Mouse (Mus musculus) stomach, postnatal 0 days (tissue): ENCODE data around the gene Dzank1. TPM values are rescaled to one million over a fixed set of nuclear protein-coding genes. Genes with fewer than 3 reads are reported as not detected.

Experiments
- ATAC-seq: fragments of 200-750 bp; cut with Nextera tagmentation; 2 replicates; pipeline ENCODE4 v1.8.0; 2017; ENCODE audit not compliant: low FRiP score, low TSS enrichment
- DNase-seq: peaks from one replicate; pipeline ENCODE4 v3.0.0-alpha.2; 2016; ENCODE audit warnings: low spot score
- H3K27ac ChIP-seq: fragments of 300-500 bp; sonication (generic); replicated peaks from 2 replicates; pipeline ENCODE4 v1.5.1; 2014; ENCODE audit warnings: mild to moderate bottlenecking, control low read depth
- H3K27me3 ChIP-seq: fragments of 300-500 bp; sonication (generic); 2 replicates; pipeline ENCODE4 v1.6.1; 2014; ENCODE audit warnings: low read length; ENCODE audit not compliant: control insufficient read depth, insufficient read depth
- H3K36me3 ChIP-seq: fragments of 300-500 bp; sonication (generic); 2 replicates; pipeline ENCODE4 v1.6.1; 2014; ENCODE audit warnings: low read length, mixed read lengths; ENCODE audit not compliant: control insufficient read depth, insufficient read depth
- H3K4me1 ChIP-seq: fragments of 300-500 bp; sonication (generic); replicated peaks from 2 replicates; pipeline ENCODE4 v1.6.1; 2014; ENCODE audit warnings: antibody characterized with exemption; ENCODE audit not compliant: control insufficient read depth, insufficient read depth
- H3K4me2 ChIP-seq: fragments of 300-500 bp; sonication (generic); replicated peaks from 2 replicates; pipeline ENCODE4 v1.6.1; 2014; ENCODE audit warnings: low read depth, mild to moderate bottlenecking, control low read depth, moderate library complexity
- H3K4me3 ChIP-seq: fragments of 300-500 bp; sonication (generic); 2 replicates; pipeline ENCODE4 v1.5.1; 2014; ENCODE audit warnings: low read depth, low read length, control low read depth
- H3K9ac ChIP-seq: fragments of 300-500 bp; sonication (generic); 2 replicates; pipeline ENCODE4 v1.6.1; 2014; ENCODE audit warnings: mild to moderate bottlenecking, low read length, control low read depth, mixed read lengths
- H3K9me3 ChIP-seq: fragments of 300-500 bp; sonication (generic); 2 replicates; pipeline ENCODE4 v1.6.1; 2016; ENCODE audit warnings: low read length; ENCODE audit not compliant: control insufficient read depth
- CTCF ChIP-seq: IDR thresholded peaks from 2 replicates; pipeline ENCODE4 v1.5.1; 2016; ENCODE audit warnings: antibody characterized with exemption, low read depth, mild to moderate bottlenecking, moderate library complexity
- EP300 ChIP-seq: optimal IDR thresholded peaks from 2 replicates; pipeline ENCODE3; 2016; ENCODE audit warnings: antibody characterized with exemption
- WGBS: fragments of 180-500 bp; shearing (Covaris S2); extraction: QIAGEN DNeasy Blood & Tissue Kit; methylation state at CpG from one replicate; pipeline ENCODE4 v1.1.7; 2014; 5-methylcytosine and 5-hydroxymethylcytosine counted together
- polyA plus RNA-seq: library from polyadenylated mRNA; unstranded; fragments of >200 nt; fragmentation: Nextera tagmentation; extraction: Ambion mirVana; gene quantifications from 2 replicates; pipeline ENCODE4 v1.2.1, GENCODE M21; 2015

Dzank1 gene
- polyA plus RNA-seq, 1 experiment from 2014 or later = 0.51 TPM

DNA sequence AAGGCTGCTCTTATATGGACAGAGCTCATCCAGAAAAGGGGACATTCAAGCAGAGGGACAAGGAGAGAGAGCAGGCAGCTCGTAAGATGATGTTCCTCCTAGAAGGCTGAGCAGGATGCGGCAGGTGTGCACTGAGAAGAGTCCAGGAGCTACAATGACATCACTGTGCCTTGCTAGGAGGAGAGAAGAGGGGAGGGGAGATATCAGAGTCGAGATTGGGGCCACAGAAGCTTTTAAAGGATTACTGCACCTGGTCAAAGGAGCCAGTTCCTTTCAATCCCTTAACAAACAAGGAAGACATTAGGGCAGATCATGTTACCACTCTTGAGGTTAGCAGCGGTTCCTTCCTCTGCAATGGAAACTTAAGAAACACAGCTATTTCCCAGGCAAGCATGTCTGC lies 20.3 kb upstream of the Dzank1 start:
- no peak overlapping the region for H3K9ac ChIP-seq
- DNase-seq (no peak), ATAC-seq (no peak)
- H3K4me3 ChIP-seq = no peak overlapping the region
- H3K4me1 ChIP-seq = no peaks in the 10 kb centered on the region
- TF ChIP-seq CTCF = no peak
- TF ChIP-seq EP300 = no peak
- no peaks in the 10 kb centered on the region for H3K9me3 ChIP-seq
- WGBS = 62% methylated on average over 4 of the region's 4 CpGs
- H3K27me3 ChIP-seq = no peaks in the 10 kb centered on the region
- no peaks in the 10 kb centered on the region for H3K36me3 ChIP-seq
- H3K27ac ChIP-seq = no peak overlapping the region
- no peak overlapping the region for H3K4me2 ChIP-seq

DNA sequence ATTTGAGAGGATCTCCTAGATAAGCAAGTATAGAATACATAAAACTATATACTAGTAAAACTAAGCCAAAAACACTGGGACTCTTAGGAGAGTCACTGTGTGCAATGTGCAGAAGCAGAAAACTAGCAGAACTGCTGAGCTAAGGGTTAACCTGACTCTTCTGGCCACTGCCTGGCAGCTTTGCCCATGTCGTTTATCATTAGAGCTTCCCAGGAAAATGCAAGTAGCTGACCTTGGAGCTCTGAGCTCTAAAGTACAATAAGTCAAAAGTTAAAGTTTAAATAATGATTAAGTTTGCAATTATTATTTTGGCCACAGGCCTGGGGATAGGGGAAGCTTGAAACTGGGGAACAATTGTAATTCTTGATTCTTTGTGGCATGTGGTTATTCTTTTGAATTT lies 18.3 kb upstream of the Dzank1 start:
- TF ChIP-seq EP300 (no peak), CTCF (no peak)
- no peaks in the 10 kb centered on the region for H3K4me1 ChIP-seq
- 20% methylated on average over 1 of the region's 1 CpGs for whole genome bisulfite sequencing
- H3K4me2 ChIP-seq = no peak overlapping the region
- no peaks in the 10 kb centered on the region for H3K36me3 ChIP-seq
- DNase-seq (no peak), ATAC-seq (no peak)
- H3K27me3 ChIP-seq = no peaks in the 10 kb centered on the region
- H3K9ac ChIP-seq = no peak overlapping the region
- H3K9me3 ChIP-seq = no peaks in the 10 kb centered on the region
- no peak overlapping the region for H3K4me3 ChIP-seq
- H3K27ac ChIP-seq = no peak overlapping the region

DNA sequence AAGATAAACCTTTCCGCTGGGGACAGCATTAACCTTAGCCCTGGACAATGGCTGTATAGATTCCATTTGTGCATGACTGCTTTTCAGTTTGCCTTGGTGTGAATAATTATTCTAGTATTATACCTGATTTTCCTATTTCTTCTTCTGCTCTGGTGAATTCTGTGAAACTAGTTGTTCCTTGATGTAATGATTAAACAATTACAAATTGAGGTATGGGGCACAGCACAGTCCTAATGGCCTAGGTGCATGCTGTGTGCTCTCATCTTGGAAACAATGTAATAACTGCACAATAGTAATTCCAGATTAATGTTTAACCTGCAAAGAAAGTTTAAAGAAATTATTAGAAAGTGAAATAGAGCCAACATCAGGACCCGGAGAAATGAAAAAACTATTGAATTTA lies 17.8 kb upstream of the Dzank1 start:
- DNase-seq = no peak
- Histone ChIP-seq H3K4me1 (no peaks in the 10 kb centered on the region), H3K9me3 (no peaks in the 10 kb centered on the region), H3K9ac (no peak overlapping the region), H3K4me2 (no peak overlapping the region), H3K27me3 (no peaks in the 10 kb centered on the region), H3K36me3 (no peaks in the 10 kb centered on the region), H3K4me3 (no peak overlapping the region), H3K27ac (no peak overlapping the region)
- no peak for TF ChIP-seq EP300
- TF ChIP-seq CTCF = no peak
- no peak for ATAC-seq
- 69% methylated on average over 2 of the region's 2 CpGs for WGBS

DNA sequence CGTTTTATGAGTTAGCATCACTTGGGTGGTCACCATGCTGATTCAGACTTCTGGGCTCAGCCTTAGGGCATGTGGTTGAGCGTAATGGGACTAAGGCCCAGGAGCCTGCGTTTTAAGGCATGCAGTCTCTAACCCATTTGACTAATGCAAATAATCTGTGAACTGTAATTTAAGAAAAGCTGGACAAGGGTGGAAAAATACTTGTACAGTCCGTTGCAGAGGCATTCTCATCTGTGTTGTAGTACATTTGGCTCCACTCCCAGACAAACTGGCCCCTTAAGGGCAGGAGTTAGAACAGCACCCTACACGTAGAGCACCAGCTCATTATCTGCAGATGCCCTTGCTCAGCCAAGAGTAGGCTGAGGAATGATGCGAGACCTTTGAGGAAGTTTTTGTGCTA lies 17.4 kb upstream of the Dzank1 start:
- H3K36me3 ChIP-seq = no peaks in the 10 kb centered on the region
- no peak overlapping the region for H3K4me2 ChIP-seq
- H3K9ac ChIP-seq = no peak overlapping the region
- DNase-seq (no peak), ATAC-seq (peak; percentile 56; the same call in 1 of the 2 replicates)
- no peaks in the 10 kb centered on the region for H3K9me3 ChIP-seq
- no peaks in the 10 kb centered on the region for H3K4me1 ChIP-seq
- no peak for TF ChIP-seq CTCF
- no peak for TF ChIP-seq EP300
- no peaks in the 10 kb centered on the region for H3K27me3 ChIP-seq
- WGBS = 54% methylated on average over 6 of the region's 6 CpGs
- no peak overlapping the region for H3K4me3 ChIP-seq
- no peak overlapping the region for H3K27ac ChIP-seq

DNA sequence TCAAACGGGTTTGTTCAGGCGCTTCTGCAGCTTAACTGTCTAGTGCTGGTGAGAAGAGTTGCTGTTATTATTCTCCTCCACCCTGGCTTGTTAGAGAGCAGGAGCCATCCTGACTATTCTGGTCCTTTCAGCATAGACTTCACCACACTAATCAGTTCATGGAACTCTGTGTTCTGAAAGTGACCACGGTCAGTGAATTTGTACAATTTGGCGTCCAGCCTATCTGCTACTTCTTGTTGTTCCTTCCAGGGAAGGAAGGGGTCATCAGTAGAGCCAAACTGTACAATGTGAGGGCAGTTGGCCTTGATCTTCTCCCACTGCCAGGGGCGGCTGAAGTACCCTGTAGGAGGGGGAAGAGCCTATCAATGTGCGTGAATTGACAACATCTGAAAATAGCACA lies 16.5 kb upstream of the Dzank1 start:
- no peaks in the 10 kb centered on the region; the same call in 1 of the 2 replicates for H3K36me3 ChIP-seq
- no peak overlapping the region for H3K4me3 ChIP-seq
- H3K9me3 ChIP-seq = no peaks in the 10 kb centered on the region
- ATAC-seq (no peak), DNase-seq (no peak)
- no peak overlapping the region for H3K27ac ChIP-seq
- H3K4me1 ChIP-seq = no peaks in the 10 kb centered on the region
- H3K9ac ChIP-seq = no peak overlapping the region
- TF ChIP-seq CTCF = no peak
- TF ChIP-seq EP300 = no peak
- WGBS = 92% methylated on average over 6 of the region's 6 CpGs
- no peak overlapping the region for H3K4me2 ChIP-seq
- no peaks in the 10 kb centered on the region for H3K27me3 ChIP-seq

DNA sequence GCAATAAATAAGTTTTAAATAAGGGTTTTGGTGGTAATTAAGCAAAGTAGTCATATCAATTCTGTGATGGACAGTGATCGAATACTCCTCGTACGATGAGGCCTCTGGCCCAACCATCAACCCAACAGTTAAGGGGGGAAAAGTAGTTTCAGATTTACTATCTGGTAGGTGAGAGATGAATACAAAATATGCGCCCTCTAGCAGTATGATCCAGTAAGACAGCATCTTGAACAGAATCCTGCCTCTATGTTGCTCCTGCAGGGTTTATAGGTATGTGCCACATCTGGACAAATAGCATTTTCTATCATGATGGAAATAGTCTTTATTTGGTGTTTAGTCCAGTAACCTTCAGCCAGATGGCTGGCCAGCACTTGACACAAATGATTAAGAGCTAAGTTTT lies 14.0 kb upstream of the Dzank1 start:
- no peaks in the 10 kb centered on the region for H3K4me1 ChIP-seq
- 83% methylated on average over 4 of the region's 4 CpGs for WGBS
- H3K27ac ChIP-seq = no peak overlapping the region
- peaks cover 14% of the 10 kb centered on the region for H3K36me3 ChIP-seq
- H3K9me3 ChIP-seq = no peaks in the 10 kb centered on the region
- H3K4me3 ChIP-seq = no peak overlapping the region
- no peak overlapping the region for H3K9ac ChIP-seq
- H3K4me2 ChIP-seq = no peak overlapping the region
- DNase-seq (no peak), ATAC-seq (no peak)
- H3K27me3 ChIP-seq = no peaks in the 10 kb centered on the region
- TF ChIP-seq CTCF (peak; percentile 46), EP300 (no peak)
